In the genomic region with DNA sequence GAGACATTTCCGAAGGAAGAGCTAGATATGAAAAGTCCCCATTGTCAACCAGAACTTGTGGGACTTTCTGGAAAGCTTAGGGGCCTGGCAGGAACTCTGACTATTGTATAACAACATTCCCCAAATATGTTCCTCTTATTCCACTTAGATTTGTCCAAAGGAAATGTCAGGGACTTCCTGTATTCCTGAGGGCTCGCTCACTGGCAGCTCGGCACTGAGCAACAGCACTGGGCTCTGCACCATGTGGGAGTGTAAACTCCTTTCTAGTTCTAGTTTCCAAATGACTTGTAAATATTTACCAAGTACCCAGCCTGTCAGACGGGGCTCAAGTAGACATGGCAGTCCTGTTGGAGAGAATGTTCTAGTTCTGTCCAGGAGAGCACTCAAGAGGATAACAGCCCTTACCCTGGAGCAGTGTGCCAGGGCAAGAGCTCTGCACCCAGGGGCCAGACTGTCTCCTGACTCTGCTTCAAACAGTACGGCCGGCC, we compare ENCODE assay signal across 1 mouse cellular context.
TF ChIP-seq lines count a peak whose summit lies in the region.

No protein-coding gene starts in this region.

TF ChIP-seq in myocyte, 11 proteins besides CTCF, POLR2A, EP300 and RAD21 (continued from another document):
- TF ChIP-seq TCF12 (IDR thresholded peaks at IDR 0.05; ENCODE audit: insufficient read depth, poor library complexity, severe bottlenecking) = no peak
TF ChIP-seq in myocyte: peak in this region for 1.
